Mouse (Mus musculus): ENCODE measurements around the gene Pld4. TPM values are rescaled to one million over a fixed set of nuclear protein-coding genes. Genes with fewer than 3 reads are reported as not detected.

Gene Pld4
- total and polyA plus RNA-seq, 2 experiments from 2014 or later, result 6.2 to 8.0 TPM

- ATAC-seq (no peak), DNase-seq (no peak)
- WGBS, result 48% methylated on average over 9 of the region's 9 CpGs
- Histone ChIP-seq H3K27me3 (ENCODE audit: insufficient read depth, low read length) (no peaks in the 10 kb centered on the region), H3K9ac (no peak overlapping the region), H3K4me1 (ENCODE audit: insufficient read depth) (no peaks in the 10 kb centered on the region), H3K36me3 (ENCODE audit: insufficient read depth) (no peaks in the 10 kb centered on the region), H3K4me2 (ENCODE audit: low read depth) (no peak overlapping the region), H3K9me3 (ENCODE audit: low read length) (no peaks in the 10 kb centered on the region), H3K27ac (ENCODE audit: low read depth, low read length) (no peak overlapping the region), H3K4me3 (ENCODE audit: low read depth, low read length) (no peak overlapping the region)
- no peak for TF ChIP-seq CTCF (IDR thresholded peaks at IDR 0.05; ENCODE audit: low read depth)
Measured at GRCm38 (mm10) chr12:112773366-112773765, 12.9 kb downstream of the Pld4 start.

- no peak overlapping the region for H3K27ac ChIP-seq (ENCODE audit: low read depth, low read length)
- no peak overlapping the region for H3K9ac ChIP-seq
- no peaks in the 10 kb centered on the region for H3K27me3 ChIP-seq (ENCODE audit: insufficient read depth, low read length)
- 86% methylated on average over 6 of the region's 6 CpGs for WGBS
- H3K4me3 ChIP-seq (ENCODE audit: low read depth, low read length), result no peak overlapping the region
- no peaks in the 10 kb centered on the region for H3K4me1 ChIP-seq (ENCODE audit: insufficient read depth)
- no peak for DNase-seq
- H3K36me3 ChIP-seq (ENCODE audit: insufficient read depth), result no peaks in the 10 kb centered on the region
- no peak overlapping the region for H3K4me2 ChIP-seq (ENCODE audit: low read depth)
- no peak for ATAC-seq
- no peak for TF ChIP-seq CTCF (IDR thresholded peaks at IDR 0.05; ENCODE audit: low read depth)
- no peaks in the 10 kb centered on the region for H3K9me3 ChIP-seq (ENCODE audit: low read length)
Measured at GRCm38 (mm10) chr12:112774026-112774425, 13.6 kb downstream of the Pld4 start.

- Histone ChIP-seq H3K4me1 (ENCODE audit: insufficient read depth) (no peaks in the 10 kb centered on the region), H3K4me2 (ENCODE audit: low read depth) (no peak overlapping the region), H3K9ac (no peak overlapping the region), H3K4me3 (ENCODE audit: low read depth, low read length) (no peak overlapping the region), H3K27me3 (ENCODE audit: insufficient read depth, low read length) (no peaks in the 10 kb centered on the region), H3K27ac (ENCODE audit: low read depth, low read length) (no peak overlapping the region), H3K36me3 (ENCODE audit: insufficient read depth) (no peaks in the 10 kb centered on the region), H3K9me3 (ENCODE audit: low read length) (no peaks in the 10 kb centered on the region)
- TF ChIP-seq CTCF (IDR thresholded peaks at IDR 0.05; ENCODE audit: low read depth), result no peak
- 94% methylated on average over 10 of the region's 10 CpGs for WGBS
- no peak for DNase-seq
- no peak for ATAC-seq
Measured at GRCm38 (mm10) chr12:112774481-112774880, 14.0 kb downstream of the Pld4 start.

- H3K4me3 ChIP-seq (ENCODE audit: low read depth, low read length), result no peak overlapping the region
- no peak overlapping the region for H3K27ac ChIP-seq (ENCODE audit: low read depth, low read length)
- ATAC-seq (no peak), DNase-seq (no peak)
- no peak for TF ChIP-seq CTCF (IDR thresholded peaks at IDR 0.05; ENCODE audit: low read depth)
- H3K4me2 ChIP-seq (ENCODE audit: low read depth), result no peak overlapping the region
- no peaks in the 10 kb centered on the region for H3K4me1 ChIP-seq (ENCODE audit: insufficient read depth)
- H3K27me3 ChIP-seq (ENCODE audit: insufficient read depth, low read length), result no peaks in the 10 kb centered on the region
- H3K9ac ChIP-seq, result no peak overlapping the region
- no peaks in the 10 kb centered on the region for H3K36me3 ChIP-seq (ENCODE audit: insufficient read depth)
- H3K9me3 ChIP-seq (ENCODE audit: low read length), result no peaks in the 10 kb centered on the region
- WGBS, result 75% methylated on average over 8 of the region's 8 CpGs
Measured at GRCm38 (mm10) chr12:112791026-112791425, 30.6 kb downstream of the Pld4 start.

GRCm38 (mm10) chr12:112793601-112794355 is 33.3 kb downstream of the Pld4 start:
- Histone ChIP-seq H3K4me3 (ENCODE audit: low read depth, low read length) (no peak overlapping the region), H3K4me1 (ENCODE audit: insufficient read depth) (peaks cover 4% of the 10 kb centered on the region; the same call in 1 of the 2 replicates), H3K27me3 (ENCODE audit: insufficient read depth, low read length) (no peaks in the 10 kb centered on the region), H3K9me3 (ENCODE audit: low read length) (no peaks in the 10 kb centered on the region), H3K36me3 (ENCODE audit: insufficient read depth) (no peaks in the 10 kb centered on the region), H3K9ac (no peak overlapping the region), H3K27ac (ENCODE audit: low read depth, low read length) (no peak overlapping the region), H3K4me2 (ENCODE audit: low read depth) (no peak overlapping the region)
- no peak for TF ChIP-seq CTCF (IDR thresholded peaks at IDR 0.05; ENCODE audit: low read depth)
- WGBS, result 73% methylated on average over 13 of the region's 13 CpGs
- no peak for DNase-seq
- ATAC-seq, result no peak

- H3K27me3 ChIP-seq (ENCODE audit: insufficient read depth, low read length), result no peaks in the 10 kb centered on the region
- H3K9ac ChIP-seq, result no peak overlapping the region
- DNase-seq (no peak), ATAC-seq (no peak)
- no peak overlapping the region for H3K27ac ChIP-seq (ENCODE audit: low read depth, low read length)
- no peak for TF ChIP-seq CTCF (IDR thresholded peaks at IDR 0.05; ENCODE audit: low read depth)
- no peaks in the 10 kb centered on the region for H3K36me3 ChIP-seq (ENCODE audit: insufficient read depth)
- WGBS, result 30% methylated on average over 7 of the region's 7 CpGs
- H3K9me3 ChIP-seq (ENCODE audit: low read length), result no peaks in the 10 kb centered on the region
- H3K4me1 ChIP-seq (ENCODE audit: insufficient read depth), result peaks cover 4% of the 10 kb centered on the region; the same call in 1 of the 2 replicates
- no peak overlapping the region for H3K4me2 ChIP-seq (ENCODE audit: low read depth)
- H3K4me3 ChIP-seq (ENCODE audit: low read depth, low read length), result no peak overlapping the region
Measured at GRCm38 (mm10) chr12:112794356-112794816, 33.9 kb downstream of the Pld4 start.

- ATAC-seq (no peak), DNase-seq (no peak)
- Histone ChIP-seq H3K9ac (no peak overlapping the region), H3K9me3 (ENCODE audit: low read length) (no peaks in the 10 kb centered on the region), H3K4me1 (ENCODE audit: insufficient read depth) (peaks cover 4% of the 10 kb centered on the region; the same call in 1 of the 2 replicates), H3K27ac (ENCODE audit: low read depth, low read length) (no peak overlapping the region), H3K4me3 (ENCODE audit: low read depth, low read length) (no peak overlapping the region), H3K36me3 (ENCODE audit: insufficient read depth) (no peaks in the 10 kb centered on the region), H3K27me3 (ENCODE audit: insufficient read depth, low read length) (no peaks in the 10 kb centered on the region; the same call in 1 of the 2 replicates), H3K4me2 (ENCODE audit: low read depth) (no peak overlapping the region)
- 83% methylated on average over 5 of the region's 5 CpGs for WGBS
- no peak for TF ChIP-seq CTCF (IDR thresholded peaks at IDR 0.05; ENCODE audit: low read depth)
Measured at GRCm38 (mm10) chr12:112794998-112795397, 34.5 kb downstream of the Pld4 start.

Data from forebrain, postnatal 0 days (tissue).